Mouse (Mus musculus): ENCODE measurements around the gene Rnaset2b.
"Not testable (repeated sequence)": the region's sequence is repeated elsewhere in the genome, so short reads cannot be mapped to it uniquely, and the experiment has no call there.

The Rnaset2b gene

GRCm38 (mm10) chr17:6970334-6970733 is at the start of gene Rnaset2b:
Rnaset2b (plus strand) TSS chr17:6970634.
- not testable (repeated sequence) for DNase-seq

- DNase-seq: not testable (repeated sequence)
Observed at GRCm38 (mm10) chr17:6931625-6932024, 38.8 kb upstream of the Rnaset2b start.

- DNase-seq: not testable (repeated sequence)
Observed at GRCm38 (mm10) chr17:6942560-6942959, 27.9 kb upstream of the Rnaset2b start.

DNA sequence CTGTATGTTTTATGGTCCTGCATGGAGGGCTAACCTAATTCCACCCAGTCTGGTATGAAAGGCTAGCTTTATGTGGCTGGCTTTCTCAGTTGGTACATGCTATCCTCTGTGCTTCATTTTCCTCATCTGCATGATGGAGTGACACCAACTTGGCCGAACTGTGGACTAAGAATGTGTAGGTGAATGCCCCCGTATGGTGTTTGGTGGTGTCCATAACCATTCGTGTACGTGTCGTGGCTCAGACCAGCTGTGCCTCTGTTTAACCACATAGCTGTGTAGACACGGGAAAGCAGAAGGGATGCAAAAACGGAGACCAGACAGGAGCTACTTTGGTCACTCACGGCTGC is 22.8 kb upstream of the Rnaset2b start:
- not testable (repeated sequence) for DNase-seq

- DNase-seq: peak; percentile 86
Observed at GRCm38 (mm10) chr17:6947984-6948768, 22.3 kb upstream of the Rnaset2b start, which contains the start of gene Rsph3b. Rsph3b (minus strand) TSS chr17:6948682.

DNA sequence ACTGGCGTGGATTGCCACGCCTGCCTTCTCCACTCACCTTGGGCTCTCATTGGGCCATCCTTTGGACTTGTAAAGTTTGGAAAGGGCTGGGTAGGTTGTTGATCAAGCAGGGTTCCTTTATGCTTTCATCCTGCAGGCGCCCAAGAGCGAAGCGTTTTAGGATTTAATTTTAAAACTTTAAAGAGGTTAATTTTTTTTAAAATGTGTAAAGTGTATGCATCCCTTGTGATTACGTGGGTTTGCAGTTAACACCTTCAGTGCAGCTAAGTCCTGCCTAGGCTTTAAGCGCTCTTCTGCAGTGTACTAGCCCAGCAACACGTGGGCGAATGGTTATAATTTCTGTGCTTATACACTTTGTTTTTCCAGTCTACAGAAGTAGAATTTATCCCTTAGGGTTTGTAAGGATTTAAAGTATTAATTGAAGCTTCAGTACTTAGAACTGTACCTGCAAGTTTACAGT is 21.6 kb upstream of the Rnaset2b start:
- not testable (repeated sequence) for DNase-seq

- DNase-seq: not testable (repeated sequence)
Observed at GRCm38 (mm10) chr17:6958881-6959280, 11.6 kb upstream of the Rnaset2b start.

GRCm38 (mm10) chr17:6959543-6960259 is 10.7 kb upstream of the Rnaset2b start:
- DNase-seq: not testable (repeated sequence)

DNA sequence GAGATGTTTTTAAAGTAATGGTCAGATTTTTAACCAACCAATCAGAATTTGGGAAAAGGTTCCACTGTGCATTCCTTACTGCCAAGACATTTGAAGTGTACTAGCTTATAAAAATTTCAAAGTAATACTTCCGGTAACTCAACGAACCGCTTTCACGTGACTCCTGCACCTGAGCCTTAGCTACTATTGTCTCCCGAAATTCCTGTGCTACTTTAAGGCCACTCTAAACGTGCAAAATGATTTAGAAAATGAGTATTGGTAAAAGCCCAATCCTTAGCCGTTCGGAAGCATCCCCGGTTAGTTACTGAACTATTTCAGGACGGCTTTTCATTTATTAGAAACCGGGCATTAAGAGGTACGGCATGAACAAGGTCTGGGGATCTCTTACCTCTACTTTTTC is 10.1 kb upstream of the Rnaset2b start:
- DNase-seq: peak; percentile 13

DNA sequence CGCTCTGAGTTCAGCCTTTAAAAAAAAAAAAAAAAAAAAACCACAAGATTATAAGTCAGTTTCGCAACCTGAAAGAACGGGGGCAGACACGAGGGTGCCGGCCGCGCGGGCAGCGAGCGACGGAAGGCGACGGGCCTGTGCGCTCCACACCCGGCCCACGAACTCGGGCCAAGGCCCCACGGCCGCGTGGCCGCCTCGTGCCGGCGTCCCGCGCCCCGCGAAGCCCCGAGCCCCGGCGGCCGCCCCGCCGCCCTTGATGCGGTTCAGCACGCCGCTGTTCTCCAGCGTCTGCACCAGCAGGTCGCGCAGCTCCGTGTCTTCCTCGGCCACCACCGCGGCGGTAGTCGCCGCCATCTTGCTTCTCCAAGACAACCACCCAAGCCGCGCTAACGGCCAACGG is 9.7 kb upstream of the Rnaset2b start, which contains the start of gene Tagap1:
TSS of gene Tagap1 (minus strand) at position 381 of the 400 bp plus-strand sequence.
- DNase-seq: peak; percentile 69

GRCm38 (mm10) chr17:6961181-6962000 is 9.0 kb upstream of the Rnaset2b start:
- DNase-seq: peak; percentile 64

DNA sequence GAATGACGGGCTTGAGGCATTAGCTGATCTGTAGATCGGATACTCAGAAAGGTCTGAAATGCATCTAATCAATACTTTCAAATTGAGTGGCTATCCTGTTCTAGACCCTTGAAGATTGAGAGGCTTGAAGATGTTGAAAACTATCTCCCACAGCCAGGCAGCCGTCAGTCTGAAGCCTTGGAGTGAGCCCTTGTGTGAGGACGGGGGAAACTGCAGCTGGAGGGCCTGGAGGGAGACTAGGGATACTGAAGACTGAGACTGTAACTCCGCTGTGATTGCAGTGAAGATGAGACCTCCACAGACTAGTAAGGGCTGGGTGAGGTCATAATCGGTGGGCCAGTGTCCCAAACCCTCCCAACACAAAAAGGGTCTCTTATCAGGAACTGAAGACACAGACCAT is 8.1 kb upstream of the Rnaset2b start:
- peak; percentile 32 for DNase-seq

- DNase-seq: not testable (repeated sequence)
Observed at GRCm38 (mm10) chr17:6962936-6963335, 7.5 kb upstream of the Rnaset2b start.

DNA sequence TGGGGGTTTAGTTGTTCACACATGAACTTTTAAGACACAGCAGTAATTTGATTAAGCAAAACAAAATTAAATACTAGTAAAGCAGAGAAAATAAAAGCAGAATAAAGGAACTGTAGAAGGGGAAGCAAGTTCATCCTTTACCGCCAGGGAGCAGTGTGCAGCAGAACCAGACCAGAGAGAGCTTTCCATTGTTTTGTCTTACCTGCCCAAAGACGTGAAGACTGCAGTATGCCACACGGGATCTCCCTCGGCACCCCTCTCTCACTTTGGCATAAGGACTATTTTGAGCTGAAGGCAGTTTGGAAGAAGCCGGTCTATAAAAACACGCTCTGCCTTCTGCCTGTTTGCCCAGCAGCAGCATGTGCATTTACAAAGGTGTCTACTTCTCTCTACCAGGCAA is 5.1 kb upstream of the Rnaset2b start:
- DNase-seq: peak; percentile 49

DNA sequence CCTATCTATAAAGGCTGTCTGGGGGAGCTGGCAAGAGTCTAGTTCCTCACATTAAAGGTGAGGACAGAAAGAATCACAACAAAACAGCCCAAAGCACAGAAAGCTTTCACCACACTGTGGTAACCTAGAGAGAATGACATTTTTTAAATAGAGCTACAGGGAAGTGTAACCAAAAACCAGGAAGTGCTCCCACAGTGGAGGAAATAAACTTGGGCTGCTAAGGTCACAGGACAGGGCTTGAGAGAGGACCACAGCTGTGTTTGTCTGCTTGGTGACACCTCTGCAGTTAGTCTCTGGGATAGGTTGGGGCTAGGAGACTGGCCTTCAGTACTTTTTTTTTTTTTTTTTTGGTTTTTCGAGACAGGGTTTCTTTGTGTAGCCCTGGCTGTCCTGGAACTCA is 2.8 kb upstream of the Rnaset2b start:
- DNase-seq: not testable (repeated sequence)

GRCm38 (mm10) chr17:6971238-6971637 is 804 bp downstream of the Rnaset2b start:
- DNase-seq: not testable (repeated sequence)

DNA sequence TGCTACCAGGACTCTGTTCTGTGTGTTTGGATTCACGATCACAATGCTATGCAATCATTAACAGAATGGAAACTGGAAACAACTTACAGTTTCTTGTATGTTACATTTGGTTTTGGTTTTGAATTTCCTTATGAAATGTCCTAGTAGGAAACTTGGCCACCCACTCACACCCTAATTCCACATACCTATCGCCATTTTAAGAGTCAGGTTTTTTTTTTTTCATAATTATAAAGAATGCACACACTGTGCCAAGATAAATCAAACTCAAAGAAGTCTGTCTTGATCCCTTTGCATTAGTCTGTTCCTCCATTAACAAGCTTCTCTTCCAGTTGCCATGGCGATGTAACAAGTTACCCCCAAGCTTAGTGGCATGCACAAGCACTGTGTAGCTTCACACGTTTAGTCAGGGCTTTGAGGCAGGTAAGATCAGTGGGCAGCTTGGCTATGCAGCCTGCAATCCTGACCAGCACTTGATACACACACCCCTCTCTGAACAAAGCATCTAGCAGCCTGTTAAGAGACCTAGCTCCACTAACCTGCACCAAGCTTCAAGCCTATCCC is 2.5 kb downstream of the Rnaset2b start:
- not testable (repeated sequence) for DNase-seq

DNA sequence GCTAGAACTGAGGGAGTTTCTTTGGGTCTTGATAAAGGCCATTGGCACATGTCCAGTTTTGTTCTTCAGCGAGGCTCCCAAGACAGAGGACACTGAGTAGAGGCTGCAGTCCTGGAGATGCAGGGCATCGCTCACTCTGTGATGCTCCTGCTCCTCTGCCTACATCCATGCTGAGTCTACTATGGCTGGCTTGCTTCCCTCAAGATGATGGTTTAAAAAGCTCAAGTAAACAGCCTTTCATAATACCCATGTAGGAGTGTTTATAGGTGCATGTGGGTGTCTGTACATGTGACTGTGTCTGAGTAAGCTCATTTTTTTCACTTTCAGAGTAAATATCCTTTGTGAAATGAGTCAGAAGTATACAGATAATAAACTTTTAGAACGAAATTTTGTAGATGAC is 4.6 kb downstream of the Rnaset2b start:
- not testable (repeated sequence) for DNase-seq

- DNase-seq: peak; percentile 77
Observed at GRCm38 (mm10) chr17:6978287-6979248, 8.1 kb downstream of the Rnaset2b start, which contains the start of gene Gm49721. Gm49721 (plus strand) TSS chr17:6978904.

GRCm38 (mm10) chr17:6979380-6979779 is 8.9 kb downstream of the Rnaset2b start:
- not testable (repeated sequence) for DNase-seq

GRCm38 (mm10) chr17:6980144-6980543 is 9.7 kb downstream of the Rnaset2b start:
- DNase-seq: not testable (repeated sequence)
